Mouse (Mus musculus): ENCODE results near the gene Pten.
A peak's percentile ranks its signal among the peaks of the same experiment; 100 is the strongest.

Pten gene

GRCm38 (mm10) chr19:32756900-32757725, at the start of gene Pten:
Gene Pten, plus strand, starts transcription at chr19:32757497.
- peak; percentile 92 for DNase-seq (ENCODE audit: extremely low read depth, insufficient read length, low spot score)

GRCm38 (mm10) chr19:32708996-32709395, 48.3 kb upstream of the Pten start:
- DNase-seq (ENCODE audit: extremely low read depth, insufficient read length, low spot score) = no peak

- no peak for DNase-seq (ENCODE audit: extremely low read depth, insufficient read length, low spot score)
These were observed 47.0 kb upstream of the Pten start for GRCm38 (mm10) chr19:32710288-32710687.

DNA sequence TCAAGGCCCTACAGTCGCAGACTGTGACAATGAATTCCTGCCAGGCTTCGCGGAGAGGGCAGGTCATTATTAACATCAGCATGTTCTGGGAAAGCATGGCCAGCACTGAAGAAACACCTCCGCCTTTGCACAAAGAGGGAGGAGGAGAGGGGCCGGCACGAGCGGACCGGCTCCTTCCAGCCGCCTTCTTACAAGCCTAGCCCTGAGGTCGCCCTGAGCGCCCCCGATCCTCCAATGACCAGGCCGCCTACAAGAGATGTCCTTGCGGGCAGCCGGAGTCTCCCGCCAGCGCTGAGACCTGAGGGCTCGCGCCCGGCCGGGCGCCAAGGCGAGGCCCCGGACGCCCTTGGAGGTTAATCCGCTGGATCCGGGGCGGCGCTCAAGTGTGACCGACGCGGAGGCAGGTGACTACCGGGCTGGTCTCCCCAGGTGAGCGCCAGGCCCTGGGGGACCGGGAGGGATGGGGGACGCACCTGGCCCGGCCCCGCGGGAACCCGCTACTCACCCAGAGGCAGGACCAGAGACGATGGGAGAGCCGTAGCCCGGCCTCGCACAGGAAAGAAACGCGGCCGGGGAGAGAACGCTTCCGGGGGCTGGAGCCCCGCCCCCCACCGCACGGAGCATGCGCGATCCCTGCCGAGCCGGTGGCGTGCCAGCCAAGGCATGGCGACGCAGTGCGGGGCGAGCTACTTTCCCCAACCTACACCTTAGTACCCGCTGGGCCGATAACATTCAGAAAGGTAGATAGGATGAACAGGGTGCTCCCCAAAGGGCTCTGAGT, 45.3 kb upstream of the Pten start:
- peak; percentile 90 for DNase-seq (ENCODE audit: extremely low read depth, insufficient read length, low spot score)

DNA sequence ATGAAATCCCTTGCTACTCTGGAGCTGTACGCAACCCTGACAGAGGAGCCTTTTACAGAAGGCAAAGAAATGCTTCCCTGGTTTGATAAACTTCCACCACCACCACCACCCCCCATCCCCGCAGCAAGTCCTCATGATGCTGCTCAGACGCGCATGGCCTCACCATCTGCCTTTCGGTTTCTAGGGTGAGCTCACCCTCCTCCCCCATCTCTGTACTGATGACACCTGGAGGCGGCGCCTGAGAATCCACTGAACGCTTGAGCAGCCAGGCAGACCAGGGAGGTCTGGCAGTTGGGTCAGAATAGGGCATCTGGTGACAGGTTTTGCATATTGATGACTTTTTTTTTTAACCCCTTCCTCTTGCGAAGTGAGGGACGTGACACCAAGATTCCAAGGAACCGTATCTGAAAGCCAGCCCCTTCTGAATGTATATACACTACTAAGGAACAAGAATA, 44.7 kb upstream of the Pten start:
- DNase-seq (ENCODE audit: extremely low read depth, insufficient read length, low spot score) = no peak

DNA sequence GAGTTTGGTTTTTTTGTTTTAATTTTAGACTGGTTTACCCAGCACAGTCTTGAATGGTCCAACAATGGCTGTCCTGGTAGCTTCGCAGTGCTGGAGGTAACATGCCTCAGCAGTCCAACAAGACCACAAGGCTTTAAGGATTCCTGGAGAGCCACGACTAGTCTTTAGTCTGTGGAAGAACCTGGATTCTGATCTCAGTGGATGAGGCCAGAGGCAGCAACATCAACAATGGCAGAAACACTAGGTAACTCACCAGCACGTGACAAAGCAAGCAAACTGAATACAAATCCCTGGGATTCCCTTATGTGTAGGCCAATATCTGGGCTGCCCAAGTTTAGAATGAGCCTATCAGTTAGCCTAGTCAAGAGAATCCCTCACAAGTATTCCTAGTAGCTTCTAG, 43.8 kb upstream of the Pten start:
- no peak for DNase-seq (ENCODE audit: extremely low read depth, insufficient read length, low spot score)

- peak; percentile 23 for DNase-seq (ENCODE audit: extremely low read depth, insufficient read length, low spot score)
These were observed 42.1 kb upstream of the Pten start for GRCm38 (mm10) chr19:32715201-32715600.

DNA sequence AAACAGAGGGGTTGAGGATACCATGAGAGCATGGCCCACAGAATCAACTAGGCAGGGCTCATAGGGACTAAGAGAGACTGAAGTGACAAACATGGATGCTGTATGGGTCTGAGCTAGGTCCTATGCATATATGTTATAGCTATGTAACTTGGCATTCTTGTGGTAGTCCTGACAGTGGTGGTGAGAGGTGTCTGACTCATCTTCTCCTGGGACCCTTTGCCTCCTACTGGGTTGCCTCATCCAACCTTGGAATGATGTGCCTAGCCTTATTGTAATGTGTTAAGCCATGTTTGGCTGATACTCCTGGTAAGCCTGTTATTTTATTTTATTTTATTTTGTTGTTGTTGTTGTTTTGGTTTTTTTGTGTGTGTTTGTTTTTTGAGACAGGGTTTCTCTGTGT, 41.6 kb upstream of the Pten start:
- no peak for DNase-seq (ENCODE audit: extremely low read depth, insufficient read length, low spot score)

GRCm38 (mm10) chr19:32717590-32717989, 39.7 kb upstream of the Pten start:
- DNase-seq (ENCODE audit: extremely low read depth, insufficient read length, low spot score) = no peak

DNA sequence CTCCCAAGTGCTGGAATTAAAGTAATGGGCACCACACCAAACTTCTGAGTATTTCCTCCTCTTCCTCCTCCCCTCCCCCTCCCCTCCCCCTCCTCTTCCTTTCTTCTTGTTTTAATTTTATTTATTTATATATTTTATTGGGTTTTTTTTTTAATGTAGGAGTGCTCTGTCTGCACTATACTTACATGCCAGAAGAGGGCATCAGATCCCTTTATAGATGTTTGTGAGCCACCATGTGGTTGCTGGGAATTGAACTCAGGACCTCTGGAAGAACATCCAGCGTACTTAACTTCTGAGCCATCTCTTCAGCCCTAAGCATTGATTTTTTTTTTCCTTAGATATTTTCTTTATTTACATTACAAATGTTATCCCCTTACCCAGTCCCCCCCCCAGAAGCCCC, 37.0 kb upstream of the Pten start:
- no peak for DNase-seq (ENCODE audit: extremely low read depth, insufficient read length, low spot score)

GRCm38 (mm10) chr19:32723817-32724216, 33.5 kb upstream of the Pten start:
- DNase-seq (ENCODE audit: extremely low read depth, insufficient read length, low spot score) = no peak

GRCm38 (mm10) chr19:32726451-32727325, 30.6 kb upstream of the Pten start:
- DNase-seq (ENCODE audit: extremely low read depth, insufficient read length, low spot score) = no peak

GRCm38 (mm10) chr19:32729785-32730184, 27.5 kb upstream of the Pten start:
- DNase-seq (ENCODE audit: extremely low read depth, insufficient read length, low spot score) = no peak

DNA sequence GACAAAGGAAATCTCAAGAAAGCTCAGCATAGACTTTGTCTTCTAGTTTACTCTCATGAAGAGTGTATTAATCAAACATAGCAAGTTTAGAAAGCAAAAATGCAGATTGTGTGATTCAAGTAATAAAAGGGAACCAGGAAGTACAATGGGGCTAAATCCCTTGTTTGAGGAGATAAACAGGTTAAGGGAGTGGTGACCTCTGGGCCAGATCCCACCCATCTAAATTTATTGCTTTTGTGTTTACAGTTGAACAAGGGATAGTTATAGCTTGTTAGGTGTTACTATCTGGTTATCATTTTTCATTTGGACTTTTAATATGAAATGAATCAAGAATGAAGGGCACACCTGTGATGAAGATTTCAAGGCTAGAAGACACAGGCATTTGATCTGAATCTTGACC, 24.4 kb upstream of the Pten start:
- DNase-seq (ENCODE audit: extremely low read depth, insufficient read length, low spot score) = no peak

DNA sequence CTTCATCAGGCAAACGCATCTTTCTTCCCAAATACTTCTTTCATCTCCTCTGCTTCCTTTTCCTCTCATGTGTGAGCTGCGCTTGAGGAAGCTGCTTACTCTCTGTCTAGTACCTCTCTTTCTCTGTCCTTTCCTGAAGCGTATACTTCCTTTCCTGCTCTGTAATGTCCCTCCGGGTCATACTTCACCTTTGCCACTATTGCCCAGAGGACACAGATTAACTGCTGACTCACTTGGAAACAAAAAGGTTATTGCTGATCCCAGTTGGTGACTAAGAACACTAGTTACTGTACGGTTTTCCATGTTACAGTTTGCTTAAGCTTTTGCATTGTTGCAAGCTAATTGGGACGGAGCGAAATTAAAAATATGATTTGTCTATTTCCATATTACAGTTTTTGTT, 19.5 kb upstream of the Pten start:
- no peak for DNase-seq (ENCODE audit: extremely low read depth, insufficient read length, low spot score)

GRCm38 (mm10) chr19:32739686-32740085, 17.6 kb upstream of the Pten start, which contains the start of gene Atad1:
Gene Atad1, minus strand, starts transcription at chr19:32739786.
- no peak for DNase-seq (ENCODE audit: extremely low read depth, insufficient read length, low spot score)

- DNase-seq (ENCODE audit: extremely low read depth, insufficient read length, low spot score) = no peak
These were observed 16.5 kb upstream of the Pten start for GRCm38 (mm10) chr19:32740641-32741345.

- no peak for DNase-seq (ENCODE audit: extremely low read depth, insufficient read length, low spot score)
These were observed 7.9 kb upstream of the Pten start for GRCm38 (mm10) chr19:32749425-32749824.

- no peak for DNase-seq (ENCODE audit: extremely low read depth, insufficient read length, low spot score)
These were observed 4.9 kb upstream of the Pten start for GRCm38 (mm10) chr19:32752357-32752756.

DNA sequence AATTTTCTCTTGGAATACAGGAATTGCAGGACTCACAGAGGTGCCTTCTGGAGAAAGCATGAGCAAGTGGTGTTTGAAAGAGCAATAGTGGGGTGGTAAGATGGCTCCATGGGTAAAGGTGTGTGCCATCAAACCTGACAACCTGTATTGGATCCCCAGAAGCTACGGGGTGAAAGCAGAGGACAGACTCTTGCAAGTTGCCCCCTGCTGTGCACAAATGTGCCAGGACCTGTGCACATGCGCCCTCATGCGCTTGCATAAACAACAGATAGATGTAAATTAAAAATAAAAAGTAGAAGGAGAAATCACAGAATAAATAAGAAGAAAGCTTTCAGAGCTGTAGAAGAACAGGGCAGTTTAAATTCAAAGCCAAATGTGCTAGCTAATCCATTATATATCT, 3.9 kb upstream of the Pten start:
- no peak for DNase-seq (ENCODE audit: extremely low read depth, insufficient read length, low spot score)

Data from 3134 (cell line).